Mouse (Mus musculus) CH12.LX (cell line): ENCODE results near the gene Otud1. TPM values are rescaled to one million over a fixed set of nuclear protein-coding genes. Genes with fewer than 3 reads are reported as not detected.

Experiments
- DNase-seq: peaks from one replicate; pipeline ENCODE4 v3.0.0-alpha.2; 2013; ENCODE audit errors: extremely low read depth
- H3K27ac ChIP-seq: 2 replicates; pipeline ENCODE4 v1.5.1; 2012; ENCODE audit warnings: low read depth, mild to moderate bottlenecking, control low read depth, moderate library complexity; ENCODE audit not compliant: insufficient read depth
- H3K27me3 ChIP-seq: replicated peaks from 2 replicates; pipeline ENCODE3; 2012; ENCODE audit warnings: inconsistent platforms
- H3K36me3 ChIP-seq, 2 experiments: replicated peaks in 1 of 2; 2 replicates each; pipeline versions ENCODE3 to v1.6.1; 2012; ENCODE audit warnings: inconsistent platforms in 1 of 2, low read length in 1 of 2, mild to moderate bottlenecking in 1 of 2, mixed read lengths in 1 of 2, moderate library complexity in 1 of 2; ENCODE audit not compliant: control insufficient read depth in 1 of 2, insufficient read depth in 1 of 2
- H3K4me1 ChIP-seq, 2 experiments: 2 replicates each; pipeline ENCODE4 v1.6.1; 2012; ENCODE audit warnings: inconsistent platforms in 1 of 2, moderate library complexity in 1 of 2; ENCODE audit not compliant: insufficient read depth in 2 of 2, control insufficient read depth in 1 of 2
- H3K4me2 ChIP-seq: 2 replicates; pipeline ENCODE4 v1.6.1; 2012; ENCODE audit warnings: low read depth, mild to moderate bottlenecking, control low read depth; ENCODE audit not compliant: poor library complexity, insufficient read depth, severe bottlenecking
- H3K4me3 ChIP-seq, 3 experiments: fragments of 150-350 bp in 1 of 3; sonication (generic) in 1 of 3; replicated peaks in 1 of 3; 2 replicates each; pipeline versions ENCODE3 to v1.5.1; 2011 to 2012; ENCODE audit warnings: low read depth in 2 of 3, low read length in 2 of 3, mild to moderate bottlenecking in 2 of 3, moderate library complexity in 2 of 3, control low read depth in 1 of 3, improper control_type of control experiment in 1 of 3, inconsistent platforms in 1 of 3, mixed read lengths in 1 of 3; ENCODE audit not compliant: poor library complexity in 1 of 3
- H3K79me2 ChIP-seq: replicated peaks from 2 replicates; pipeline ENCODE4 v1.6.1; 2012; ENCODE audit warnings: mild to moderate bottlenecking, moderate library complexity; ENCODE audit not compliant: control insufficient read depth, poor library complexity, insufficient read depth, severe bottlenecking; ENCODE audit errors: extremely low read depth
- H3K9ac ChIP-seq: 2 replicates; pipeline ENCODE4 v1.6.1; 2012; ENCODE audit warnings: low read depth, mild to moderate bottlenecking, control low read depth, moderate library complexity; ENCODE audit not compliant: insufficient read depth
- H3K9me3 ChIP-seq: replicated peaks from 2 replicates; pipeline ENCODE3; 2012; ENCODE audit warnings: low read length, inconsistent platforms, mixed read lengths
- BHLHE40 ChIP-seq: IDR thresholded peaks from 2 replicates; pipeline ENCODE4 v1.6.1; 2011; ENCODE audit warnings: mild to moderate bottlenecking, low read depth, low read length, improper control_type of control experiment
- CHD2 ChIP-seq: IDR thresholded peaks from 2 replicates; pipeline ENCODE4 v1.6.1; 2011; ENCODE audit warnings: low read length, improper control_type of control experiment
- CTCF ChIP-seq, 2 experiments: IDR thresholded peaks in 1 of 2; conservative IDR thresholded peaks in 1 of 2; 2 replicates each; pipeline ENCODE4 v1.5.1; 2011 to 2012; ENCODE audit warnings: low read depth in 2 of 2, low read length in 2 of 2, improper control_type of control experiment in 1 of 2, inconsistent platforms in 1 of 2, mild to moderate bottlenecking in 1 of 2, moderate library complexity in 1 of 2
- E2F4 ChIP-seq: IDR thresholded peaks from 2 replicates; pipeline ENCODE4 v1.6.1; 2011; ENCODE audit warnings: low read depth, low read length, improper control_type of control experiment; ENCODE audit not compliant: insufficient replicate concordance
- ELF1 ChIP-seq: IDR thresholded peaks from 2 replicates; pipeline ENCODE4 v1.6.1; 2014; ENCODE audit warnings: low read depth, mild to moderate bottlenecking, inconsistent platforms, low read length, improper control_type of control experiment
- EP300 ChIP-seq: IDR thresholded peaks from 2 replicates; pipeline ENCODE4 v1.6.1; 2011; ENCODE audit warnings: low read length, improper control_type of control experiment
- ETS1 ChIP-seq: conservative IDR thresholded peaks from 2 replicates; pipeline ENCODE4 v1.6.1; 2012; ENCODE audit warnings: low read depth, mild to moderate bottlenecking, inconsistent platforms, low read length, improper control_type of control experiment, moderate library complexity
- GABPA ChIP-seq: IDR thresholded peaks from 2 replicates; pipeline ENCODE4 v1.6.1; 2012; ENCODE audit warnings: low read depth, low read length, improper control_type of control experiment, inconsistent platforms; ENCODE audit not compliant: insufficient replicate concordance
- HCFC1 ChIP-seq: IDR thresholded peaks from 2 replicates; pipeline ENCODE4 v1.6.1; 2012; ENCODE audit warnings: low read depth, mild to moderate bottlenecking, inconsistent platforms, low read length, improper control_type of control experiment
- IRF4 ChIP-seq: IDR thresholded peaks from 2 replicates; pipeline ENCODE4 v1.6.1; 2014; ENCODE audit warnings: low read depth, mild to moderate bottlenecking, inconsistent platforms, low read length, improper control_type of control experiment
- JUN ChIP-seq: IDR thresholded peaks from 2 replicates; pipeline ENCODE4 v1.6.1; 2011; ENCODE audit warnings: low read depth, mild to moderate bottlenecking, low read length, improper control_type of control experiment, moderate library complexity; ENCODE audit not compliant: insufficient read depth
- JUND ChIP-seq: conservative IDR thresholded peaks from 2 replicates; pipeline ENCODE4 v1.6.1; 2011; ENCODE audit warnings: low read depth, low read length, improper control_type of control experiment
- KAT2A ChIP-seq: IDR thresholded peaks from 2 replicates; pipeline ENCODE4 v1.6.1; 2012; ENCODE audit warnings: low read length, improper control_type of control experiment, inconsistent platforms; ENCODE audit not compliant: insufficient replicate concordance
- MAFK ChIP-seq: IDR thresholded peaks from 2 replicates; pipeline ENCODE4 v1.6.1; 2011; ENCODE audit warnings: low read length, improper control_type of control experiment; ENCODE audit not compliant: insufficient replicate concordance
- MAX ChIP-seq: IDR thresholded peaks from 2 replicates; pipeline ENCODE4 v1.6.1; 2011; ENCODE audit warnings: low read length, improper control_type of control experiment
- MEF2A ChIP-seq: IDR thresholded peaks from 2 replicates; pipeline ENCODE4 v1.6.1; 2014; ENCODE audit warnings: low read depth, mild to moderate bottlenecking, inconsistent platforms, low read length, improper control_type of control experiment, borderline replicate concordance
- MXI1 ChIP-seq: IDR thresholded peaks from 2 replicates; pipeline ENCODE4 v1.6.1; 2011; ENCODE audit warnings: mild to moderate bottlenecking, low read depth, low read length, improper control_type of control experiment
- MYC ChIP-seq: IDR thresholded peaks from 2 replicates; pipeline ENCODE4 v1.6.1; 2011; ENCODE audit warnings: low read depth, mild to moderate bottlenecking, improper control_type of control experiment, low read length
- NELFE ChIP-seq: IDR thresholded peaks from 2 replicates; pipeline ENCODE4 v1.6.1; 2011; ENCODE audit warnings: low read depth, low read length, improper control_type of control experiment
- NRF1 ChIP-seq: IDR thresholded peaks from 2 replicates; pipeline ENCODE4 v1.6.1; 2014; ENCODE audit warnings: low read depth, mild to moderate bottlenecking, inconsistent platforms, low read length, improper control_type of control experiment, moderate library complexity
- PAX5 ChIP-seq: IDR thresholded peaks from 2 replicates; pipeline ENCODE4 v1.6.1; 2012; ENCODE audit warnings: low read length, inconsistent platforms, mixed read lengths
- POLR2A ChIP-seq: IDR thresholded peaks from 2 replicates; pipeline ENCODE4 v1.6.1; 2011; ENCODE audit warnings: low read depth, mild to moderate bottlenecking, improper control_type of control experiment, low read length
- POLR2AphosphoS2 ChIP-seq: IDR thresholded peaks from 2 replicates; pipeline ENCODE4 v1.6.1; 2011; ENCODE audit warnings: low read depth, low read length, improper control_type of control experiment
- RAD21 ChIP-seq: IDR thresholded peaks from 2 replicates; pipeline ENCODE4 v1.6.1; 2011; ENCODE audit warnings: low read depth, mild to moderate bottlenecking, low read length, improper control_type of control experiment, moderate library complexity
- RCOR1 ChIP-seq: conservative IDR thresholded peaks from 2 replicates; pipeline ENCODE4 v1.6.1; 2012; ENCODE audit warnings: low read depth, mild to moderate bottlenecking, inconsistent platforms, low read length, improper control_type of control experiment
- SIN3A ChIP-seq: IDR thresholded peaks from 2 replicates; pipeline ENCODE4 v1.6.1; 2012; ENCODE audit warnings: low read length, improper control_type of control experiment, inconsistent platforms
- SMC3 ChIP-seq: IDR thresholded peaks from 2 replicates; pipeline ENCODE4 v1.6.1; 2011; ENCODE audit warnings: low read depth, low read length, improper control_type of control experiment
- TBP ChIP-seq: conservative IDR thresholded peaks from 2 replicates; pipeline ENCODE4 v1.6.1; 2011; ENCODE audit warnings: low read depth, low read length, improper control_type of control experiment
- TCF12 ChIP-seq: IDR thresholded peaks from 2 replicates; pipeline ENCODE4 v1.6.1; 2014; ENCODE audit warnings: low read depth, mild to moderate bottlenecking, inconsistent platforms, low read length, improper control_type of control experiment
- UBTF ChIP-seq: IDR thresholded peaks from 2 replicates; pipeline ENCODE4 v1.6.1; 2012; ENCODE audit warnings: low read depth, mild to moderate bottlenecking, inconsistent platforms, low read length, improper control_type of control experiment, moderate library complexity
- USF2 ChIP-seq: conservative IDR thresholded peaks from 2 replicates; pipeline ENCODE4 v1.6.1; 2011; ENCODE audit warnings: low read depth, low read length, improper control_type of control experiment
- ZC3H11A ChIP-seq: IDR thresholded peaks from 2 replicates; pipeline ENCODE4 v1.6.1; 2012; ENCODE audit warnings: low read depth, mild to moderate bottlenecking, inconsistent platforms, low read length, improper control_type of control experiment
- ZKSCAN1 ChIP-seq: IDR thresholded peaks from 2 replicates; pipeline ENCODE4 v1.6.1; 2012; ENCODE audit warnings: low read depth, inconsistent platforms, low read length, improper control_type of control experiment, borderline replicate concordance
- ZMIZ1 ChIP-seq: IDR thresholded peaks from 2 replicates; pipeline ENCODE4 v1.6.1; 2012; ENCODE audit warnings: low read depth, mild to moderate bottlenecking, inconsistent platforms, low read length, improper control_type of control experiment
- ZNF384 ChIP-seq: IDR thresholded peaks from 2 replicates; pipeline ENCODE4 v1.6.1; 2012; ENCODE audit warnings: low read depth, low read length, improper control_type of control experiment, inconsistent platforms
- dilution Hi-C: fragments of 300-500 bp; cut with MboI; formaldehyde crosslinking; loops from 2 replicates; pipeline ENCODE4 v1.14.3; 2020; ENCODE audit warnings: low sequenced_read_pairs; ENCODE audit not compliant: extremely low pct_unique_long_range_greater_than_20kb, extremely low pct_ligation_motif_present
- in situ Hi-C: fragments of 300-500 bp; cut with MboI; formaldehyde crosslinking; loops from 3 replicates; pipeline ENCODE4 v1.14.3; 2019; ENCODE audit warnings: low sequenced_read_pairs, low pct_ligation_motif_present, low pct_unique_long_range_greater_than_20kb, mixed read lengths
- polyA plus RNA-seq: library from polyadenylated mRNA; unstranded; fragments of >175 nt; gene quantifications from 2 replicates; pipeline ENCODE4 v1.2.1, GENCODE M21; 2012; ENCODE audit warnings: low read depth; ENCODE audit not compliant: insufficient read length
- total RNA-seq, 2 experiments: library from RNA; depleted of rRNA; stranded (reverse); fragments of 300-350 nt in 1 of 2; fragments of >200 nt in 1 of 2; gene quantifications; 2 replicates each; pipeline ENCODE4 v1.2.3; 2012 to 2014

The Otud1 gene
- total and polyA plus RNA-seq, 3 experiments = 0.13 to 1.5 (median 1.3) TPM

DNA sequence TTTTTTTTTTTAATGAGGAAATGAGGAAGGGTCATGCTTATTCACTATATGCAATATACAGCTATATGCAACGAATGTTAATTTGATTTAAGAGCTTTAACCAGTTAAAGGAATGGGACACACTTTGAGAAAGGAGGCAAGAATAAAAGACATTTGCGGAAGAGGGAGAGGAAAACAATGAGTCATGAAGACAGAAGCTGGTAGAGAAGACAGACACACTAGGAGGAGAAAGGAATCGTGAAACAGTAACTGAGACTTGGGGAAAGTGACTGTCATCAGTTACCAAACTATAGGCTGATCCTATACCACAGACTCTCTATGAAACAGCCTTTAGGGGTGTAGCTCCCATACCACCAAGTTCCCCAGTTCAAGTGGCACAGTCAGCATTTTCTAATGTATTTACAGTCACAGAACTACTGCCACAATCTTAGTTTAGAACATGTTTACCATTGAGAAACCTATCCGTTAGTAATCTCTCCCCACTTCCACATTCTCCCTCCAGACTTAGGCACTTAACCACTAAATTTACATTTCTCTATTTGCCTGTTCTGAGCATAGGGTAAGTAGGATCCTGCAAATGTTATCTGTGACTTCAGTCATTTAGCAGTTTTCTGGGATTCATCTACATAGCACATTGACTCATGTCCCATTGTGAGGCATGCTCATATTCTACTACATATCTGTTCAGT, 29.5 kb upstream of the Otud1 start:
- H3K9ac ChIP-seq = no peak overlapping the region
- DNase-seq = peak; percentile 52
- in situ Hi-C loops = no loop called here
- H3K79me2 ChIP-seq = no peaks in the 10 kb centered on the region
- peak overlapping the region; percentile 21; the same call in 1 of the 2 replicates for H3K4me2 ChIP-seq
- no peaks in the 10 kb centered on the region for H3K9me3 ChIP-seq
- no peak overlapping the region; the same call in 1 of the 2 replicates for H3K27ac ChIP-seq
- H3K4me3 ChIP-seq = no peak overlapping the region
- TF ChIP-seq UBTF (no peak), TCF12 (no peak), JUND (peak; percentile 50), NRF1 (no peak), E2F4 (no peak), ELF1 (no peak), HCFC1 (no peak), ZKSCAN1 (no peak), ZMIZ1 (no peak), PAX5 (no peak), MAX (no peak), SIN3A (no peak), KAT2A (no peak), MEF2A (peak; percentile 22; the same call in 1 of the 2 replicates), MAFK (peak; percentile 81), IRF4 (peak; percentile 41; the same call in 1 of the 2 replicates), RCOR1 (no peak), NELFE (no peak), GABPA (no peak), MYC (no peak), EP300 (peak; percentile 80), POLR2A (no peak), ETS1 (no peak; the same call in 1 of the 2 replicates), CTCF (conservative IDR thresholded peaks at IDR 0.05 in 1 of 2, IDR thresholded peaks at IDR 0.05 in 1 of 2; ENCODE audit: low read depth in 2 of 2, low read length in 2 of 2) (no peak), USF2 (no peak), MXI1 (no peak), SMC3 (no peak), POLR2AphosphoS2 (no peak), ZC3H11A (no peak), RAD21 (no peak), ZNF384 (no peak), JUN (no peak), CHD2 (no peak), TBP (no peak), BHLHE40 (no peak)
- H3K27me3 ChIP-seq = no peaks in the 10 kb centered on the region
- dilution Hi-C loops = no loop called here
- peaks cover 0 to 44% of the 10 kb centered on the region in 2 experiments; a peak in 3 of 4 replicates for H3K4me1 ChIP-seq
- H3K36me3 ChIP-seq = no peaks in the 10 kb centered on the region
